Mouse (Mus musculus) colon, adult 2 months (tissue): ENCODE data around the gene Nudt11. TPM values are rescaled to one million over a fixed set of nuclear protein-coding genes. Genes with fewer than 3 reads are reported as not detected.

Experiments used
- polyA plus RNA-seq: library from polyadenylated mRNA; depleted of rRNA; stranded (reverse); fragments of >200 nt; gene quantifications from 2 replicates; pipeline ENCODE4 v1.2.3, GENCODE M21; 2012; rRNA removed

Gene Nudt11
- polyA plus RNA-seq = 0.44 and 0.66 TPM in 2 replicates

DNA sequence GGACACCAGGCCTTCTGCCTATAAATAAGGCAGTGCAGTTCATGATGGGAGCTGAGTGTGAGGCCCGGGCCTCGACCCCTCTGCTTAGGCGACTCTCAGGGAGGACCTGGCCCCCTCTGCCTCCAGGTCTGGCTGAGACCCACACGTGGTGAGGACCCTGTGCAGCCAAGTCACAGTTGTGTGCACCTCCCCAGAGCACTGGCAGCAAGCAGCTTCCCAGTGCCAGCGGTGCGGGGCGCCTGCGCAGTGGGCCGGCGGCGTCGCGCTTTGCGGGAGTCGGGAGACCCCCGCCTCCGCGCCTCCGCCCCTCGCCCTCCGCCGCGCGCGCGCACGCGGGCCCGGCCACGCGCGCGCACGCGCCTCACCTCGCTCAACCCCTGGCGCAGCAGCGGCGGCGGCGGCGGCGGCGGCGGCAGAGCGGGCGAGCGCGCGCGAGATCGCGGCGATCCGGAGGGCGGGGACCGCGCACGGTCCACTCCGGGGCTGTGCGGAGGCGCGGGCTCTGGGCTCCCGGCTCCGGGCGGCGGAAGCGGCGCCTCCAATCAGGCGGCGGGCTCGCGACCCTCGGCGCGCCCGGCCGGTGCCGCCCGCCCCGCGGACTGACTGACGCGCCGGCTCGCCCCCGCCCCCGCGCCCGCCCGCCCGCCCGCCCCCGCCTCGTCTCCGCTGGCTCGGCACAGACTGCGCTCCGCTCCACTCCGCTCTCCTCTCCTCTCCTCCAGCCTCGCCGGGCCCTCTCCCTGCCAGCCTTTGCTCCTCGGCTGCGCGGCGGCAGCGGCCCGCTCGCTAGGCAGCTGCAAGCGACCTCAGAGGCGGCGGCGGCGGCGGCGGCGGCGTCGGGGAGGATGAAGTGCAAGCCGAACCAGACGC, at the start of gene Nudt11:
TSS of gene Nudt11 (plus strand) at position 388 of the 870 bp plus-strand sequence.

DNA sequence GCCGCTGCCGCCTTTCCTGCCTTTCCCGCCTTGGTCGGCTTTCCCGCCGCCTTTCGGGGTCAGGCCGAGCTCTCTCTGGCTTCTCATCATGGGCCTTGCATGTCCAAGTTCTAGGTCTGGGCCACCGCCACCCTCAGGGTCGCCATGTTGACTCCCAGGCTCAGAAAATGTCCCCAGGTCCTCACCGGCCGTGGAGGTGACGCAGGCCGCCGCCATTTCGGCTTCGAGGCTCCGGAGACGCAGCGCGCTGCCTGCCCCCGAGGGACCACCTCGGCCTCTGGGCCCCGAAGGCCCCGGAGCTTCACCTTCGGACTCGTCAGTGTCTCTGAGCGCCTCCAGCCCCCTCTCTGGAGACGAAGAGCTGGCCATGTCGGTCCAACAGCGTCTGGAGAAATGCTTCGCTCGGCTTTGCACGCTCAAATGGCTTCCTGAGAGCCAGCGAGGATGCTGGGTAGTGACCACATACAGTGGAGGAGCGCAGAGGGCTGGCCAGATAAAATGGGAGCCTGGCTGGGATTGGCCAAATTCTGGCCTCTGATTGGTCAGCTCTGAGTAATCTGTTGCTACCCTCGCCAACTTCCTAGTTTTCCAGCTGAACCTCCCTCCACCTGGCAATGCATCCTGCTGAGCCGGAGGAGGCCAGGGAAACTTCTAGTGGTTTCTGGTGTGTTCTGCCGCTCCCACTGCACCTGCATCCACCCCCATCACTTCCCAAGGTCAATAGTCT, 35.9 kb downstream of the Nudt11 start, which contains the start of gene AU022751:
TSS of gene AU022751 (minus strand) at position 466 of the 727 bp plus-strand sequence.

Other genes with a start within 250 kb of the Nudt11 start
- gene AU022751, start 36.0 kb downstream of the Nudt11 start, polyA plus RNA-seq = not detected in 2 replicates
- 0.46 and 0.78 TPM in 2 replicates for gene Nudt10, start 125.6 kb downstream of the Nudt11 start, polyA plus RNA-seq